Mouse (Mus musculus) embryonic fibroblast, embryonic 13.5 days (primary cell): ENCODE data around the gene Agpat4. TPM values are rescaled to one million over a fixed set of nuclear protein-coding genes. Genes with fewer than 3 reads are reported as not detected.

Source experiments
- H3K27ac ChIP-seq: 2 replicates; pipeline ENCODE4 v1.5.1; 2012; ENCODE audit warnings: low read length, control low read depth, inconsistent platforms; ENCODE audit not compliant: insufficient read depth
- H3K4me1 ChIP-seq: 2 replicates; pipeline ENCODE4 v1.6.1; 2011; ENCODE audit warnings: low read length; ENCODE audit not compliant: control insufficient read depth, insufficient read depth
- H3K4me3 ChIP-seq: 2 replicates; pipeline ENCODE4 v1.5.1; 2011; ENCODE audit warnings: mild to moderate bottlenecking, control low read depth, low read length; ENCODE audit not compliant: insufficient read depth
- CTCF ChIP-seq: IDR thresholded peaks from 2 replicates; pipeline ENCODE4 v1.5.1; 2011; ENCODE audit warnings: mild to moderate bottlenecking, control low read depth, low read length, moderate library complexity, borderline replicate concordance; ENCODE audit not compliant: insufficient read depth
- POLR2A ChIP-seq: IDR thresholded peaks from 2 replicates; pipeline ENCODE4 v1.6.1; 2011; ENCODE audit warnings: low read depth, mild to moderate bottlenecking, control low read depth, low read length, moderate library complexity
- polyA plus RNA-seq: library from polyadenylated mRNA; stranded (reverse); fragments of >200 nt; gene quantifications from 2 replicates; pipeline ENCODE4 v1.2.4, GENCODE M21; 2011; ENCODE audit warnings: low read depth; ENCODE audit not compliant: missing spikeins, insufficient read length

Agpat4 gene
- polyA plus RNA-seq, 1 experiment, result 37.0 TPM

- no peak overlapping the region for H3K4me3 ChIP-seq
- TF ChIP-seq CTCF, result no peak
- no peak for TF ChIP-seq POLR2A
- H3K27ac ChIP-seq, result no peak overlapping the region
Observed at GRCm38 (mm10) chr17:12102326-12102725, 16.2 kb upstream of the Agpat4 start.

GRCm38 (mm10) chr17:12103781-12104180 lies 14.7 kb upstream of the Agpat4 start:
- Histone ChIP-seq H3K4me1 (no peaks in the 10 kb centered on the region), H3K4me3 (no peak overlapping the region), H3K27ac (no peak overlapping the region)
- TF ChIP-seq POLR2A, result no peak
- TF ChIP-seq CTCF, result peak; percentile 24; the same call in 1 of the 2 replicates

More at GRCm38 (mm10) chr17:12102326-12102725, 16.2 kb upstream of the Agpat4 start:
- H3K4me1 ChIP-seq, result no peaks in the 10 kb centered on the region

GRCm38 (mm10) chr17:12104245-12104644 lies 14.3 kb upstream of the Agpat4 start:
- TF ChIP-seq CTCF, result no peak
- TF ChIP-seq POLR2A, result no peak
- H3K27ac ChIP-seq, result no peak overlapping the region
- no peak overlapping the region for H3K4me3 ChIP-seq
- H3K4me1 ChIP-seq, result no peaks in the 10 kb centered on the region

GRCm38 (mm10) chr17:12104690-12105089 lies 13.8 kb upstream of the Agpat4 start:
- TF ChIP-seq POLR2A, result no peak
- no peaks in the 10 kb centered on the region for H3K4me1 ChIP-seq
- H3K27ac ChIP-seq, result no peak overlapping the region
- no peak overlapping the region for H3K4me3 ChIP-seq

- Histone ChIP-seq H3K4me3 (no peak overlapping the region), H3K27ac (no peak overlapping the region)
- TF ChIP-seq CTCF, result no peak
- TF ChIP-seq POLR2A, result no peak
Observed at GRCm38 (mm10) chr17:12106255-12106654, 12.2 kb upstream of the Agpat4 start.

GRCm38 (mm10) chr17:12113626-12114025 lies 4.9 kb upstream of the Agpat4 start:
- no peak overlapping the region for H3K4me3 ChIP-seq
- TF ChIP-seq POLR2A (no peak), CTCF (no peak)
- no peaks in the 10 kb centered on the region for H3K4me1 ChIP-seq
- H3K27ac ChIP-seq, result no peak overlapping the region

More at GRCm38 (mm10) chr17:12106255-12106654, 12.2 kb upstream of the Agpat4 start:
- H3K4me1 ChIP-seq, result no peaks in the 10 kb centered on the region

GRCm38 (mm10) chr17:12115086-12115485 lies 3.4 kb upstream of the Agpat4 start:
- H3K4me3 ChIP-seq, result no peak overlapping the region
- H3K27ac ChIP-seq, result no peak overlapping the region
- H3K4me1 ChIP-seq, result no peaks in the 10 kb centered on the region
- TF ChIP-seq CTCF (no peak), POLR2A (no peak)

- peak overlapping the region; percentile 32 for H3K4me3 ChIP-seq
- TF ChIP-seq POLR2A (no peak), CTCF (no peak)
- no peak overlapping the region for H3K27ac ChIP-seq
- peaks cover 2% of the 10 kb centered on the region; the same call in 1 of the 2 replicates for H3K4me1 ChIP-seq
Observed at GRCm38 (mm10) chr17:12118131-12118530, 373 bp upstream of the Agpat4 start.

- H3K4me1 ChIP-seq, result peaks cover 4% of the 10 kb centered on the region
- TF ChIP-seq POLR2A (peak; percentile 85), CTCF (no peak)
- H3K27ac ChIP-seq, result peak overlapping the region; percentile 80
- H3K4me3 ChIP-seq, result peak overlapping the region; percentile 93
Observed at GRCm38 (mm10) chr17:12118926-12119641, 580 bp downstream of the Agpat4 start.

- Histone ChIP-seq H3K4me1 (peaks cover 4% of the 10 kb centered on the region), H3K4me3 (peak overlapping the region; percentile 93), H3K27ac (peak overlapping the region; percentile 80)
- TF ChIP-seq CTCF (no peak), POLR2A (no peak)
Observed at GRCm38 (mm10) chr17:12119675-12120074, 1.2 kb downstream of the Agpat4 start.
